Mouse (Mus musculus): ENCODE data around the gene Tubb1. TPM values are rescaled to one million over a fixed set of nuclear protein-coding genes. Genes with fewer than 3 reads are reported as not detected.
A peak's percentile ranks its signal among the peaks of the same experiment; 100 is the strongest.

Tubb1 gene
- total RNA-seq (2021), result under 1 TPM; 0.26 to 0.52 TPM
- long read RNA-seq, experiment 1, result 0 reads
- long read RNA-seq, experiment 2, partial matches to known transcripts, result 0 of 2 reads
- long read RNA-seq, experiment 2, other reads (novel, unspliced or antisense), result 0 of 2 reads

DNA sequence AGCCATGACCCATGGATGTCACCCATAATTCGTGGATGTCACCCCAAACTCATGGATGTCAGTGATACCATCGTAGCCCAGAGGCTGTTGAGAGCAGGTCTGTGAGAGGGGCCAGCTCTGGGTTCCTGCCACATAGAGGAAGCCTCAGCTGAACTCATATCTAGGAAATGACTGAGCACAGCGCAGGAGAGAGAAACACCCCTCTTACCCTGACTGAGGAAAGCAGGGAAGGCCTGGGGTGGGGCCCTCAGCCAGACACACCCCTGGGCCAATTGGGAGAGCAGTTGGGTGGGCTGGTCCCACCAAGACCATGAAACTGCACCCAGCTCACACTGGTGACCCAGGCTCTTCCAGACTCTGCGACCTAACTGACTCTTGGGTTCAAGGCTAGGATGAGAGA, at the start of gene Tubb1:
Tubb1 (plus strand) TSS at position 343 of the 400 bp plus-strand sequence.
- DNase-seq (ENCODE audit: low spot score in 2 of 2), result no peak

DNA sequence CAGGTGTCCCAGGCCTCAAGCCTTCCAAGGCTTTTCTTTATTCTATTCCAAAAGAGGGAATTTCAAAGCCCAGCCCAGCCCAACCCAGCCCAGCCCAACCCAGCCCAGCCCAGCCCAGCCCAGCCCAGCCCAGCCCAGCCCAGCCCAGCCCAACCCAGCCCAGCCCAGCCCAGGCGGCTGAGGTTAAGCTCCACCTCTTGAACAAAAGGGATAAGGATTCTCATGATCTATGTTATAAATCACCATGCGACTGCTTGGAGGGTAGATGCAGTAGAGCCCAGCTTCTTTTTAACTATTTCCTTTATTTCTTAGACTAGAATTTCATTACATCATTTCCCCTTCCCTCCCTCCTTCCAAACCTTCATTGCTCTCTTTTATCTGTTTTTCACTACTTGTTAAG, 40.3 kb upstream of the Tubb1 start:
- DNase-seq (ENCODE audit: low spot score in 2 of 2), result no peak

DNA sequence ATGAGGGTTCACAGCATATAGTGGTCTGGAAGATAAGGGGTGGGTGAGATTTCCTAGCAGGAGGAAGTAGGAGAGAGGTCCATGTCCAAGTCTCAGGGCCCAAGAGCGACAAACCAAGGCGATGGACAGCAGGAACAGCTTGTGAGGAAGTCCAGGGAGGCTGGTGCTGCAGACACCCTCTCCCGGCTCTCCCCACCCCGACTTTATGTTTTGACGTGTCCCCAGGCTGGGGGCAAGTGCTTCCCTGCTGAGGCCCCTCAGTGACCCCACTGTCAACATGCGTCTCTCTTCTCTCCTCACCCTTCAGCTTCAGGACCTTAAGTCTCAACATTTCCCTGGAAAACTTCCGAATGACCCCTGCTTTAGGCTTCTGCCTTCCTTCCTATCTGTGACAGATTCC, 37.4 kb upstream of the Tubb1 start:
- DNase-seq (ENCODE audit: low spot score in 2 of 2), result no peak

DNA sequence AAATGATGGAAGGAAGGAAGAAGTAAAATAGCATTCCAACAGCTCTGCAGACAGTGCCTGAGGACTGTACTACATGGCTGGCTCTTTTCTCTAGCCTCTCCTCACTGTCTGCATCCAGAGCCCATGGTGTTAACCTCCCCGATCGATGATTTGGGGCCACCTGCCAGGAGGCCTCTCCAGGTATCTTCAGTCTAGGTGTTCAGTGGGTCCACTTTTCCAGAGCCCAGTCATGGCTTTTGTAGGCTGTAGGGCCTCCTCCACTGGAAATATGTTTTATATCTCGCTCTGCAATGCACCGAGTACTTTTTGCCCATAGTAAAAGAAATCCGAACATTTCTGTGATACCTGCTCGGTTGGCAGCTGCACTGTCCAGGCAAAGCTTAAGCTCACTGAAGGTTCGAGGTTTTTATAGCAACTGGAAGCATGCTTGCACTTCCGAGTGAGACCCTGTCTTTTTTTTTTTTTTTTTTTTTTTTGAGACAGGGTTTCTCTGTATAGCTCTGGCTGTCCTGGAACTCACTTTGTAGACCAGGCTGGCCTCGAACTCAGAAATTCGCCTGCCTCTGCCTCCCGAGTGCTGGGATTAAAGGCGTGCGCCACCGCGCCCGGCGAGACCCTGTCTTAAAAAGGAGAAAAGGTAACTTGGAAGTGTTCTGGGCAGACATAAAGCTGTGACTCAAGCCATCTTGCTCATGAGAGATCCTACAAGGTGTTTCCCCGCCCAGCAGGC, 35.3 kb upstream of the Tubb1 start:
- no peak for DNase-seq (ENCODE audit: low spot score in 2 of 2)

DNA sequence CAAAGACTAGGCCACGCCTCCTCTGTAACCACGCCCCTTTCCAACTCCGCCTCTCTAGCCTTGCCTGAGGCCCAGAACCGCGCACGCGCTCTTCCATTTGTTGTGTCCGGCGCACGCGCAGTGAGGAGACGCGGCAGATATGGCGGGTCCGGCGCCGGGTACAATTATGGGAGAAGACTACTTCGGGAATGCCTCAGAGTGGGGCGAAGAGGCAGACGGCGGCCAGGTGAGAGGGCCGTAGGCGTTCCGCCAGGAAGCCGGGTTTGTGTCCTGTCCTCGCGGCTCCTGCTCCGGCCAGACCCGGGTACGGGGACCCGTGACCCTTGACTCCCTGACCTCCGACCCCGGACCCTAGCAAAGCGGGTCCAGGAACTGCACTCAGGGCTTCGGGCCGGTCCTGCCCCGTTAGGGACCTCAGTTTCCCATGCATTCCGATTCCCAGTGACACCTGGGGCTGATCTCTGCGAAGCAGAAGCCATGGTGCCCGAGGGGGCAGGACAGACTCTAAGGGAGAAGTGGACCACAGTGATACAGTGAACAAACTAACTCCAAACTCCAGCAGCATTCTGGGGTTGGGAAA, 34.7 kb upstream of the Tubb1 start, which contains the start of gene Nelfcd:
Nelfcd (plus strand) TSS at position 74 of the 580 bp plus-strand sequence.
- DNase-seq (ENCODE audit: low spot score in 2 of 2), result peak; percentile 85 to 93

DNA sequence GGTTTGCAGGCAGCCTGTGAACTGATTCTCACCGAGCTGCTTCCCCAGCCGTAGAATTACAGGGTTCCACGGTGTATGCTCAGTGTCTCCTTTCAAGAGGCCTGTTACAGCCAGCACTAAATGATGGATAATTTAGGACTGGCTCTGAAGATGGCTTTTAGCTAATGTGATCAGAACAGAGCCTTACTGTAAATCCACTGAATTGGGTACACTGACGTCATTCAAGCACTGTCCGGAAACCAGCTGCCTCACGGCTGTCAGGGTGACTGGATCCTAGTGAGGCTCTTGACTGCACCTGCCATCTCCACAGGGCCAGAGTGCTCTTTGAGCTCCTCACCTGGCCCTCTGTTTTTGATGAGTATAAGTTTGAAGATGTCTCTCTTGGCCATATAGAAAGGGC, 29.4 kb upstream of the Tubb1 start:
- DNase-seq (ENCODE audit: low spot score in 2 of 2), result no peak

DNA sequence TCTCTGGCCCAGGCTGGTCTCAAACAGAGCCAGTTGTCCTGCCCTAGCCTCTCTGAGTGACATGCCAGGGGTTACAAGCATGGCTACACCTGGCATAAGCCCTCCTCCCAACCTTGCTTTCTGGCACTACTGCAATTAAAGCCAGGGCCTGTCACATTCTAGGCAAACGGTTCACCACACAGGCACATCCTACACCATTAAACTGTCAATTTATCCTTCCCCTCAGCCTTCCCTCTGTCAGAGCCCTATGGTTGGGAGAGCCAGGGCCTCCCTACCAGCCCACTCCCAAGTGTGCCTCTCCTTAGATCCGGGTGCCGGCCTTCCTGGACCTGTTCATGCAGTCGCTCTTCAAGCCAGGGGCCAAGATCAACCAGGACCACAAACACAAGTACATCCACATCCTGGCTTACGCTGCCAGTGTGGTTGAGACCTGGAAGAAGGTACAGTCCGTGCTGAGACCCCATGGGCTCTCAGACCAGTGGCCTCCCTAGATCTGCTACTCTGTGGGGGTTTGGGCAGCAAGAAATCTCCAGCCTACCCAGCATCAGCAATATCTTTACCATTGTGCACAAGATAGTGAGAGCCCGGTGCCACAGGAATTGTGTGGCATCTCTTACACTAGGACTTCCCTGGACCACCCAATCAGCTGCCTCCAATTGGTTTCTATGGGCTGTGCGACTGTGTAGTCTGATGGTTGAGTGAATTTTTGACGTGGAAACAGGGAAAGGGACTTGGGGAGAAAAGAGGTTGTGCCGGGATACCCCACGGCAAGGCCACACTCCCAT, 26.0 kb upstream of the Tubb1 start:
- no peak for DNase-seq (ENCODE audit: low spot score in 2 of 2)

DNA sequence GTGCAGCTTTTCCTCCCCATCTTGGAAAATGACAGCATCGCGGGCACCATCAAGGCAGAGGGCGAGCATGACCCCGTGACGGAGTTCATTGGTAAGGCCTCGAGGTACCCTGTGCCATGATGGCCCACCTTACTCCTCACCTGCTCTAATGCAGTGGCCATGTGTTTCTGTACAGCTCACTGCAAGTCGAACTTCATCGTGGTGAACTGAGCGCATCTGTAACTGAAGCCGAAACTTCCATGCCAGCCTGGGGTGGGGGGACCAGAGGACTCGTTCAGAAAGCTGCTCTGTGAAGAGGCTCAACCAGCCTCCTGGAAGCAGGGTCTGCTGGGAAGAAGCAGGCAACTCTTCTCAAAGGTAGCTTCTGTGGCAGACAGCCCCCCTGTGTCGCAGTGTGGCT, 23.6 kb upstream of the Tubb1 start:
- DNase-seq (ENCODE audit: low spot score in 2 of 2), result no peak

DNA sequence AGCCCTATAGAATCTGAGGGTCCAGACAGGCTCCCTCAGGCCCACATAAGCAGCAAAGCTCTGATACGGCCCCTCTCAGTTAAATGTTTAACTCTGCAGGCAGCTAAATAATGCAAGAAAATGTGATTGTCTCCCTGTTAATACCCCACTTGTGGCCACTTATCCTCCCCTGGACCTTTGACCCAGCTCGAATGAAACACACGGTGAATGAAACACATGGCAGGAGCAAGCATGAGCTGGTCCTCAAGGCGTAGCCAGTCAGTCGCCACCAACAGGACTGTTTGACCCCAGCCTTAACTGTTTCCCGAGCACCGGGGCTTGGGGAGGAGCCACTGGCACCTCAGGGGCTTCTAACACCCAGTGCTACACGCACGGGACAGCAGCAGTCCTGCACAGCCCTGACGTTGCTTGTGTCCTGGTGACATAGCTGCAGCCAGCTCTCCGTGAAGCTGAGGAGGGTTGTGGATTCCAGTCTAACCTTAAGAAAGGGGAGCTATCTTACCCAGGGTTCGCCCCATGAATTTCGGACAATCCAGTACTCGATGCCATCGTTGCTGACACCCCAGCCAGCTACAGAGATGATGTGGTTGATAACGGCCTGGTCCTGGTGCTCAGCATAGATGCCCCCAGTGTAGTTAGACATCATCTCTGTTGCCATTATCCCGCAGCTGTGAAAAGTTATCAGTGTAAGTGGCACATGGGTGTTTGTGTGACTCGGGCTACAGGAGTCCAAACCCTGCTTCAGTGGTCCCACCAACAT, 22.2 kb upstream of the Tubb1 start:
- DNase-seq (ENCODE audit: low spot score in 2 of 2), result no peak

DNA sequence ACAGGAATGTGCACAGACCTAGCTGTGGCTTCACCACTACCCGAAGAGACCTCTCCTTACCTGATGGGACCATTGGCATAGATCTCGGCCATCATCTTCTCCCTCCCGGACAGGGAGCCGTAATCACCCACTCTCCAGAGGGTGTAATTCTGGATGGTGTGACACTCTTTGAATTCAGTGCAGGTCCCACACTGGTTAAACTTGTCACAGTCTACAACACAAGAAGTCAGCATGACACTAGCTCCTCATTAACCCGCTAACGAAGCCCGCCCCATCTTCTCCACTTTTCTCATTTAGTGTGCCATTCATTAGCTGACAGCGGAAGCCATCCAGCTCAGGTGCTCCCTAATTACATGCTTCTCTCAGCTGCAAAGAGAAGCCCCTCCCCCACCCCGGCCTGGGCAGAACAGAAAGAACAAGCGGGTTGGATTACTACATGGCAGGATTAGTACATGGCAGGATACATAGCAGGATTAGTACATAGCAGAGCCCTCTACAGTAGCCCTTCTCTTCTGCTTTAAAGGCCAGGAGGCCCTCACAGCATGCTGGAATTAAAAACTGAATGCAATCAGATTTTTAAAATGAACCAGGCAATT, 21.4 kb upstream of the Tubb1 start:
- no peak for DNase-seq (ENCODE audit: low spot score in 2 of 2)

DNA sequence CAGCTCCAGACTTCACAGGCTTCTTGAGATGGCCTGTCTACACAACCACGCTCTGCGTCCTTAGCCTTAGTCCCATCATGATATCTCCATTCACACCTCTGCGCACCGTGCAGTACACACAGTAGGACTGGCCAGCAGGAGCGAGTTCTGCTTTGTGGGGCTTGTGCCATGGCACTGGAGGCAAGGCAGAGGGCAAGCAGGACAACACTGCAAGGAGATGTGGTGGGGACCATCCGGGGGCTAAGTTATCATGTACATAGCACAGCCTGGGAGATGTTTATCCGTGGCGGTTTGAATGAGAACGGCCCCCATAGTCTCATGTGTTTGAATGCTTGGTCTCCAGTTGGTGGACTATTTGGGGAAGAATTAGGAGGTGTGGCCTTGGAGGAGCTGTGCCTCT, 15.6 kb upstream of the Tubb1 start:
- DNase-seq (ENCODE audit: low spot score in 2 of 2), result no peak

DNA sequence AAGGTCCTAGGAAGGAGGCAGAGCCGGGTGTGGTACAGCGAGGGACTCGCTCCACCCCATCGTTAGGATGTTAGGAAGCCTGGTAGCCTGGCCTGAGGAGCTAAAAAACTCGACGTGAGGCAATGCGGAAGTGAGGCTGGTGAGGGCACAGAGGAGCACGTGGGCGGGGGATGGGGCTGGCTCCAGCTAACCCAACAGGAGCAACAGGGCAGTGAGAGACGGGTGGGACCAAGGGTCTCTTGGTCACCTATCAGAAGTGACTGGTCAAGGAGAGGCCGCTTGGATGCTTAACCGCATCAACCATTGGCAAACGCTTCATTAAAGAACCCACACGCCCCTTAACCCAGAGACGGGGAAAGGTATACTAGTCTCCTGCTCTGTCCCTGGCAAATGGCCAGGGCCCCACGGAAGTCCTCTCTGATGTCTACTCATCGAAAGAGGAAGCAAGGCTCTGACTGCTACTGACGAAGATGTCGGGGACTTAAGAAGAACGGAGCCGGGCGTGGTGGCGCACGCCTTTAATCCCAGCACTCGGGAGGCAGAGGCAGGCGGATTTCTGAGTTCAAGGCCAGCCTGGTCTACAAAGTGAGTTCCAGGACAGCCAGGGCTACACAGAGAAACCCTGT, 14.3 kb upstream of the Tubb1 start:
- no peak for DNase-seq (ENCODE audit: low spot score in 2 of 2)

DNA sequence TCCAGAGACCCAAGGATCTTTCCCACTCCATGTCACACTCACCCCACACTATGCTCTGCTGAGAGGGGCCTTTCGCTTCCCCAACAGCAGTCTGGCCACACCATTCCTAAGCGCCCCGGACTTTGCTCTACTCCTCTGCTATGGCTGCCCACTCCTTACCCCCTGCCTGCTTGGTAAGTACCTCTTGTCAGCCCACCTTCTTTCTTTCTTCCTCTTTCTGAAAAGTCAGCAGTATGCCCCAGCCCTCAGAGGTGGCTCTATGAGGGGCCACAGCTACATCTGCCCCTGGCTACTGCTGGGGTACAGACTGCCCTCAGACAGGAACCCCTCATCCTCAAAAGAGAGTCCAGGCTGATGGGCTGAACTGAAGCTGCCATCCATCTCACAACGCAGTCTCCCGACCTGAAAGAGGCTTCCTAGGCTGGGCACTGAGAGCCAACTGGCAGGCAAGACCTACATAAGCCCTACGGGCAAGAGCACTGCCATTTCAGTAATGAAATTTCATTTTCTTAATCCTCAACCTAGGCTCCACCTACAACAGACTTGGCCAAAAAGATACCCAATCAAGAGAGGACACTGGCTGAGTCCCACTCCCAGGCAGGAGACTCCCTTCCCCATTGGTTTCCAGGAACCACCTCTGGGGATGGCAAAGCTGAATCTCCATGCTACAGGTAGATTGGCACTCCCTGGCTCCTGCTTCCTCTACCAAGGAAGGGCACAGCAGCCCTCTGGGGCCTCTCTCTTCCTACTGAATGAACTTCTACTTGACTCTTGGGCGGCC, 13.4 kb upstream of the Tubb1 start:
- no peak for DNase-seq (ENCODE audit: low spot score in 2 of 2)

DNA sequence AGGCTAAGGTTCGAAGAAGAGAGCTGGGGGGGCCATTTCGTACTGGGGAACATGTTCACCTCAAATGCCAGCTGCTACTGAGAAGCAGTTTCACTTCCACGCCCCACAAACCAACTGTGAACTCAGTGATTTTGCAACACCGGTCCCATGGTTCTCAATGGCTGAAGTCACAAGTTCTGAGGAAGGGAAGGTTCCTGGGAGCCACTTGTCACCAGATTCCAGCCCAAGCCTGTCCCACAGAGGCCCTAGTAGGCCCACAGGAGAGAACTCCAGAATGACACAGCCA, 12.9 kb upstream of the Tubb1 start:
- DNase-seq (ENCODE audit: low spot score in 2 of 2), result no peak

DNA sequence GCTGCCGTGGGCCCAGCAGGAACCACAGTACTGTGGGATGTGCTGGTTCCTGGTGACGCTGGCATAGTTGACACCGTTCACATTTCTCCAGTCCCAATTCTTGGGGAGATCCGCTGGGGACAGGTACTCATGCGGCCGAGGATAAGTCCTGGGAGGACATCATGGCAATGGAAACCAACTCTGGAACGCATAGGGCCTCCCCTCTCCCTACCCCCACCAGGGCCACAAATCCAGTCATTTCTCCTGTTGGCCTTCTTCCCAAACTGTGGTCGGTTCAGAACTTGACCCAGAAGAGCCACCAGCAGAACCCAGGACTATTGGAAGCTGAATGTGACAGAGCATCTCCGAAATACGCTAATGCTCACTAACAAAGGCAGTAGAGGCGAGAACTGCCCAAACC, 12.3 kb upstream of the Tubb1 start:
- no peak for DNase-seq (ENCODE audit: low spot score in 2 of 2)

DNA sequence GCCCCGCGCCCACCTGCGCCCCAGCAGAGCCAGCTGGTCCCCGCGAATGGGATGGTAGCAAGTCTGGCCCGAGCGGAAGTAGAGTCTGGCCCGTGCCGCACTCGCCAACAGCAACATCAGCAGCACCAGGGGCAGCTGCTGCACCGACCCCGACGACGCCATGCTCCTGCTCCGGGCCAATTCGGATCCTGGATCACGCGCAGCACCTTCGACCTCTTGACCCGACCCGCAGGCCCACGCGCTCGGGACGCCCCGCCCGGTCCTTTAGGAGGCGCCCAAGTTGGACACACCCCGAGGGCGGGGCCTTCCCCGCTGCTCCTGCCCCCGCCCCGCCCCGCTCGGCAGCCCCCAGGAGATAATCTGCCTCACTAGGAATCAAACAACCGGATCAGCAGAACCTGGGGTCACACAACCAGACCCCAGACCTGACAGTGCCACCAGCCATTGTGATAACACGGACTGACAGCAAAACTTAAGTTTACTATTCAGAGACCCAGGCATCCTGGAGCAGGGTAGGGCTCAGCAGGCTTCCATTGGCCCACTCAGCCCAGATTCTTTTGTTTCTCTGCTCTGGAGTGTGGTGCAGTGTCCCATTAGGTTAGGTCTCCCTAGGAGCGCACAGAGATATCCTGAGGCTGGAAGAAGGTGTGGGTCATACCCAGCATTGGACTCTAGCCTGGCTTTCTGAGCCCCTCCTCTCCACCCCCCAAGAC, 11.6 kb upstream of the Tubb1 start, which contains the start of gene Ctsz:
Ctsz (minus strand) TSS at position 303 of the 713 bp plus-strand sequence.
- peak; percentile 71 to 80 for DNase-seq (ENCODE audit: low spot score in 2 of 2)

DNA sequence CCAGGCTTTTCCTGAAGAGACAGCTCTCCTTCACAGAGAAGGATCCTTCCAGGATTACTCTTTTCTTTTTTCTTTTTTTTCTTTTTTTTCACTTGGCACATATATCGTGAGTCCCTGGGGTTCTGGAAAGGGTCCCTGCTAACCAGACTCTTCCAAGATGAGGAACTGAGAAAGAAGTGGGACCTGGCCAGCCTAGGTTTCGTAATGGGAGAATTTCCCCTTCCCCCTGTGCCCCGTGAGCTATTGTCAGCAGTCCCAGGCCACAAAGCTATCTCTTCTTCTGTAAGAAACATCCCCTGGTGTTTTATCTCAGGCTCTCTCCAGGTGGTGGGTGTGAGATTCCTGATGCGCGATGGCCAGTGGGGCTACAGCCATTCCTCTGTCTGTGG, 11.1 kb upstream of the Tubb1 start:
- DNase-seq (ENCODE audit: low spot score in 2 of 2), result no peak

DNA sequence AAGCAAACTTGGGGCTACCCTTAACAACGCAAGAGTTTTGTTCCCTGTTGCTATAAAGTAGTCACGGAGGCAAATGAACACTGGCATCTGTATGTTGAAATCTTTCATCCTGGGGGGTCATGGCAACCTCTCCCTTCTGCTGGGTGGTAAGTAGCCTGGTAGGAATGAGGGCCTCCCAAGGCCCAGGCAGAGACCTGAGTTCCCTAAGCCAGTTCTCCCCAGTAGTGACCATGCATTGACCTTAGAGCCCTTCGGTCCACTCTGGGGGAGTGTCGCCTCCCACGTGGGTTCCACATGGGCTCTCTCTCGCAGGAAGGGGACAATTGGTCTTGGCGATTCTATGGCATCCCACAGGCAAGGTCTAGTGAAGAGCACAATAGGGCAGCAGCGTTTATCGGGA, 10.5 kb upstream of the Tubb1 start:
- DNase-seq (ENCODE audit: low spot score in 2 of 2), result no peak

DNA sequence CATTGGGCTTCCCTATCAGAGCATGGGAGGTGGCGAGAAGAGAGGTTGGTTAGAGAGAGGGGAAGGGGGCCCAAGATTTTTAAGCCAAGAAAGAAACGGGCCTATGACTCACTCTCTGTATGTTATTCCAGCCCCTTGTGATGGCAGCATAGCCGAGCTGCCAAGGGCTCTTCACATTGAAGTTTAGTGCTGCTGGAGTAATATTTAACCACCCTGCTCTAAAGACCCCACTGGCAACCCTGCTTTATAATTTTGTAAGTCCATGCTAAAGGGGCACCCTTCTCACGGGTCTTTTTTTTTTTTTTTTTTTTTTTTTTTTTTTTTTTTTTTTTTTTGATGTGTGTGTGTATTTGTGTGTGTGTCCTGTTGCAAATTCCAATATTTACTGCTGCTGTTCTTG, 8.6 kb upstream of the Tubb1 start:
- no peak for DNase-seq (ENCODE audit: low spot score in 2 of 2)
